Mouse (Mus musculus): ENCODE results near the gene Lhfp.

DNA sequence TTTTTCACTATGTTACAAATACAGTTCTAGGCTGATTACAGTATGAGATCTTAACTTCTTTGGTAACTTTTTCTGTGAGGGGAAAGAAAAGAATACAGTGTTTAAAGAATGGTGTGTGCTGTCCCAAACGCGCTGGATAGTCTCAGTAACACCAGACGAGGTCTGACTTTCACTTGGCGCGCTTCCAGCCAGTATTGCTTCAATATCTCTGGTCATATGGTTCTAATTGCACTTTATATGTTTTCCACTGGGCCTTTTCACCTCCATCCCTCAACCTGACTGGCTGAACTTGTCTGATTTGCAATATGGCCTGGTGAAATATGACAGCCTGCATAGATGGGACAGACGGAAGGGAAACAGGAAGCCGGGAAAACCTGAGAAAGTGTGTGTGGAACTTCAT, 2.9 kb downstream of the Lhfp start:
- TF ChIP-seq CTCF (IDR thresholded peaks at IDR 0.05; ENCODE audit: control insufficient read depth, insufficient read depth, low read length) (no peak), POLR2A (IDR thresholded peaks at IDR 0.05; ENCODE audit: borderline replicate concordance, control insufficient read depth, low read depth, low read length) (no peak)

Data from bone marrow, adult 2 months (tissue).